Mouse (Mus musculus): Measurements from ENCODE around the gene Mon2. TPM values are rescaled to one million over a fixed set of nuclear protein-coding genes. Genes with fewer than 3 reads are reported as not detected.

Mon2 gene
- polyA plus RNA-seq, 1 experiment from 2014 or later = 25.6 TPM

- Histone ChIP-seq H3K36me3 (ENCODE audit: control insufficient read depth, insufficient read depth) (peaks cover 4% of the 10 kb centered on the region), H3K27ac (ENCODE audit: low read length) (peak overlapping the region; percentile 99), H3K4me3 (replicated peaks; ENCODE audit: low read length) (peak overlapping the region; percentile 81), H3K9me3 (ENCODE audit: control insufficient read depth, low read length) (no peaks in the 10 kb centered on the region), H3K9ac (replicated peaks; ENCODE audit: low read depth, low read length) (peak overlapping the region; percentile 98), H3K27me3 (replicated peaks; ENCODE audit: control insufficient read depth, insufficient read depth, low read length) (no peaks in the 10 kb centered on the region), H3K4me1 (replicated peaks; ENCODE audit: control insufficient read depth, insufficient read depth, low read length) (peaks cover 25% of the 10 kb centered on the region), H3K4me2 (ENCODE audit: low read length) (peak overlapping the region; percentile 73)
- ATAC-seq = no peak
- WGBS = 2% methylated on average over 10 of the region's 10 CpGs
Observed at GRCm38 (mm10) chr10:122984531-122985251, 91.6 kb downstream of the Mon2 start.

- Histone ChIP-seq H3K9me3 (ENCODE audit: control insufficient read depth, low read length) (no peaks in the 10 kb centered on the region), H3K27ac (ENCODE audit: low read length) (0 out of 2 replicates have a peak overlapping the region, but pooled peaks have one; percentile 4), H3K36me3 (ENCODE audit: control insufficient read depth, insufficient read depth) (peaks cover 4% of the 10 kb centered on the region), H3K4me3 (replicated peaks; ENCODE audit: low read length) (peak overlapping the region; percentile 81), H3K27me3 (replicated peaks; ENCODE audit: control insufficient read depth, insufficient read depth, low read length) (no peaks in the 10 kb centered on the region), H3K9ac (replicated peaks; ENCODE audit: low read depth, low read length) (peak overlapping the region; percentile 52), H3K4me1 (replicated peaks; ENCODE audit: control insufficient read depth, insufficient read depth, low read length) (peaks cover 24% of the 10 kb centered on the region), H3K4me2 (ENCODE audit: low read length) (peak overlapping the region; percentile 73)
- no peak for ATAC-seq
- 31% methylated on average over 10 of the region's 10 CpGs for WGBS
Observed at GRCm38 (mm10) chr10:122983579-122984530, 92.5 kb downstream of the Mon2 start.

- H3K9me3 ChIP-seq (ENCODE audit: control insufficient read depth, low read length) = no peaks in the 10 kb centered on the region
- H3K36me3 ChIP-seq (ENCODE audit: control insufficient read depth, insufficient read depth) = peaks cover 4% of the 10 kb centered on the region
- no peak overlapping the region for H3K27ac ChIP-seq (ENCODE audit: low read length)
- peak overlapping the region; percentile 81 for H3K4me3 ChIP-seq (replicated peaks; ENCODE audit: low read length)
- peaks cover 24% of the 10 kb centered on the region for H3K4me1 ChIP-seq (replicated peaks; ENCODE audit: control insufficient read depth, insufficient read depth, low read length)
- H3K9ac ChIP-seq (replicated peaks; ENCODE audit: low read depth, low read length) = peak overlapping the region; percentile 29
- WGBS = 55% methylated on average over 11 of the region's 11 CpGs
- H3K4me2 ChIP-seq (ENCODE audit: low read length) = peak overlapping the region; percentile 73
- ATAC-seq = no peak
- H3K27me3 ChIP-seq (replicated peaks; ENCODE audit: control insufficient read depth, insufficient read depth, low read length) = no peaks in the 10 kb centered on the region
Observed at GRCm38 (mm10) chr10:122982909-122983578, 93.3 kb downstream of the Mon2 start.

GRCm38 (mm10) chr10:122980123-122980522 is 96.2 kb downstream of the Mon2 start:
- H3K4me2 ChIP-seq (ENCODE audit: low read length) = no peak overlapping the region
- ATAC-seq = no peak
- no peak overlapping the region for H3K27ac ChIP-seq (ENCODE audit: low read length)
- no peak overlapping the region for H3K4me3 ChIP-seq (replicated peaks; ENCODE audit: low read length)
- peaks cover 15% of the 10 kb centered on the region for H3K4me1 ChIP-seq (replicated peaks; ENCODE audit: control insufficient read depth, insufficient read depth, low read length)
- 95% methylated on average over 12 of the region's 12 CpGs for WGBS
- no peaks in the 10 kb centered on the region for H3K27me3 ChIP-seq (replicated peaks; ENCODE audit: control insufficient read depth, insufficient read depth, low read length)
- peaks cover 4% of the 10 kb centered on the region for H3K36me3 ChIP-seq (ENCODE audit: control insufficient read depth, insufficient read depth)
- H3K9me3 ChIP-seq (ENCODE audit: control insufficient read depth, low read length) = no peaks in the 10 kb centered on the region
- H3K9ac ChIP-seq (replicated peaks; ENCODE audit: low read depth, low read length) = no peak overlapping the region

GRCm38 (mm10) chr10:122979356-122979755 is 96.9 kb downstream of the Mon2 start:
- Histone ChIP-seq H3K27ac (ENCODE audit: low read length) (no peak overlapping the region), H3K9me3 (ENCODE audit: control insufficient read depth, low read length) (no peaks in the 10 kb centered on the region), H3K9ac (replicated peaks; ENCODE audit: low read depth, low read length) (no peak overlapping the region), H3K4me2 (ENCODE audit: low read length) (no peak overlapping the region), H3K36me3 (ENCODE audit: control insufficient read depth, insufficient read depth) (peaks cover 4% of the 10 kb centered on the region), H3K4me1 (replicated peaks; ENCODE audit: control insufficient read depth, insufficient read depth, low read length) (peaks cover 15% of the 10 kb centered on the region), H3K4me3 (replicated peaks; ENCODE audit: low read length) (no peak overlapping the region), H3K27me3 (replicated peaks; ENCODE audit: control insufficient read depth, insufficient read depth, low read length) (no peaks in the 10 kb centered on the region)
- no peak; the same call in 1 of the 2 replicates for ATAC-seq

GRCm38 (mm10) chr10:122976038-122976437 is 100.3 kb downstream of the Mon2 start:
- no peak for ATAC-seq
- H3K27me3 ChIP-seq (replicated peaks; ENCODE audit: control insufficient read depth, insufficient read depth, low read length) = no peaks in the 10 kb centered on the region

GRCm38 (mm10) chr10:122973241-122973640 is 103.1 kb downstream of the Mon2 start:
- Histone ChIP-seq H3K9me3 (ENCODE audit: control insufficient read depth, low read length) (no peaks in the 10 kb centered on the region), H3K9ac (replicated peaks; ENCODE audit: low read depth, low read length) (no peak overlapping the region), H3K27ac (ENCODE audit: low read length) (no peak overlapping the region), H3K4me3 (replicated peaks; ENCODE audit: low read length) (no peak overlapping the region), H3K36me3 (ENCODE audit: control insufficient read depth, insufficient read depth) (no peaks in the 10 kb centered on the region), H3K4me2 (ENCODE audit: low read length) (no peak overlapping the region), H3K4me1 (replicated peaks; ENCODE audit: control insufficient read depth, insufficient read depth, low read length) (no peaks in the 10 kb centered on the region), H3K27me3 (replicated peaks; ENCODE audit: control insufficient read depth, insufficient read depth, low read length) (no peaks in the 10 kb centered on the region)
- no peak for ATAC-seq

More at GRCm38 (mm10) chr10:122976038-122976437, 100.3 kb downstream of the Mon2 start:
- Histone ChIP-seq H3K9ac (replicated peaks; ENCODE audit: low read depth, low read length) (no peak overlapping the region), H3K4me3 (replicated peaks; ENCODE audit: low read length) (no peak overlapping the region), H3K36me3 (ENCODE audit: control insufficient read depth, insufficient read depth) (peaks cover 4% of the 10 kb centered on the region), H3K4me2 (ENCODE audit: low read length) (no peak overlapping the region), H3K27ac (ENCODE audit: low read length) (no peak overlapping the region), H3K9me3 (ENCODE audit: control insufficient read depth, low read length) (no peaks in the 10 kb centered on the region), H3K4me1 (replicated peaks; ENCODE audit: control insufficient read depth, insufficient read depth, low read length) (no peaks in the 10 kb centered on the region)
- WGBS = 78% methylated on average over 9 of the region's 9 CpGs

- Histone ChIP-seq H3K4me1 (replicated peaks; ENCODE audit: control insufficient read depth, insufficient read depth, low read length) (no peaks in the 10 kb centered on the region), H3K9me3 (ENCODE audit: control insufficient read depth, low read length) (no peaks in the 10 kb centered on the region), H3K36me3 (ENCODE audit: control insufficient read depth, insufficient read depth) (no peaks in the 10 kb centered on the region), H3K4me3 (replicated peaks; ENCODE audit: low read length) (no peak overlapping the region), H3K27ac (ENCODE audit: low read length) (no peak overlapping the region), H3K27me3 (replicated peaks; ENCODE audit: control insufficient read depth, insufficient read depth, low read length) (no peaks in the 10 kb centered on the region), H3K9ac (replicated peaks; ENCODE audit: low read depth, low read length) (no peak overlapping the region), H3K4me2 (ENCODE audit: low read length) (no peak overlapping the region)
- ATAC-seq = no peak
- 91% methylated on average over 7 of the region's 7 CpGs for WGBS
Observed at GRCm38 (mm10) chr10:122970188-122970587, 106.1 kb downstream of the Mon2 start.

- no peaks in the 10 kb centered on the region for H3K27me3 ChIP-seq (replicated peaks; ENCODE audit: control insufficient read depth, insufficient read depth, low read length)
- no peak overlapping the region for H3K4me2 ChIP-seq (ENCODE audit: low read length)
- no peak overlapping the region for H3K9ac ChIP-seq (replicated peaks; ENCODE audit: low read depth, low read length)
- H3K9me3 ChIP-seq (ENCODE audit: control insufficient read depth, low read length) = no peaks in the 10 kb centered on the region
- H3K4me1 ChIP-seq (replicated peaks; ENCODE audit: control insufficient read depth, insufficient read depth, low read length) = peaks cover 13% of the 10 kb centered on the region
- 79% methylated on average over 7 of the region's 7 CpGs for whole genome bisulfite sequencing
- no peaks in the 10 kb centered on the region for H3K36me3 ChIP-seq (ENCODE audit: control insufficient read depth, insufficient read depth)
- H3K4me3 ChIP-seq (replicated peaks; ENCODE audit: low read length) = no peak overlapping the region
- no peak for ATAC-seq
- no peak overlapping the region for H3K27ac ChIP-seq (ENCODE audit: low read length)
Observed at GRCm38 (mm10) chr10:122966421-122966820, 109.9 kb downstream of the Mon2 start.
